Mouse (Mus musculus) lung, embryonic 14.5 days (tissue): ENCODE results near the gene Sort1. TPM values are rescaled to one million over a fixed set of nuclear protein-coding genes. Genes with fewer than 3 reads are reported as not detected.

Source experiments
- ATAC-seq: fragments of 200-750 bp; cut with Nextera tagmentation; 2 replicates; pipeline ENCODE4 v1.8.0; 2017; ENCODE audit warnings: mild to moderate bottlenecking, moderate TSS enrichment, moderate library complexity; ENCODE audit not compliant: insufficient read depth
- DNase-seq: peaks from one replicate; pipeline ENCODE4 v3.0.0-alpha.2; 2015
- H3K27ac ChIP-seq: fragments of 300-500 bp; sonication (generic); 2 replicates; pipeline ENCODE4 v1.5.1; 2014; ENCODE audit warnings: low read depth, mild to moderate bottlenecking, moderate library complexity
- H3K27me3 ChIP-seq: fragments of 300-500 bp; sonication (generic); 2 replicates; pipeline ENCODE4 v1.6.1; 2014; ENCODE audit warnings: low read length, control low read depth; ENCODE audit not compliant: insufficient read depth
- H3K36me3 ChIP-seq: fragments of 300-500 bp; sonication (generic); 2 replicates; pipeline ENCODE4 v1.6.1; 2014; ENCODE audit warnings: control low read depth; ENCODE audit not compliant: insufficient read depth
- H3K4me1 ChIP-seq: fragments of 300-500 bp; sonication (generic); 2 replicates; pipeline ENCODE4 v1.6.1; 2014; ENCODE audit warnings: antibody characterized with exemption, control low read depth; ENCODE audit not compliant: insufficient read depth
- H3K4me2 ChIP-seq: fragments of 300-500 bp; sonication (generic); 2 replicates; pipeline ENCODE4 v1.6.1; 2014; ENCODE audit warnings: mild to moderate bottlenecking
- H3K4me3 ChIP-seq: fragments of 300-500 bp; sonication (generic); 2 replicates; pipeline ENCODE4 v1.5.1; 2014; ENCODE audit warnings: low read depth, low read length
- H3K9ac ChIP-seq: fragments of 300-500 bp; sonication (generic); 2 replicates; pipeline ENCODE4 v1.6.1; 2014
- H3K9me3 ChIP-seq: fragments of 300-500 bp; sonication (generic); 2 replicates; pipeline ENCODE4 v1.6.1; 2016; ENCODE audit warnings: low read depth, low read length, control low read depth
- CTCF ChIP-seq: IDR thresholded peaks from 2 replicates; pipeline ENCODE4 v1.5.1; 2016; ENCODE audit warnings: antibody characterized with exemption, low read depth
- WGBS: fragments of 180-500 bp; shearing (Covaris S2); extraction: QIAGEN DNeasy Blood & Tissue Kit; methylation state at CpG from one replicate; pipeline ENCODE4 v1.1.7; 2014; 5-methylcytosine and 5-hydroxymethylcytosine counted together
- polyA plus RNA-seq: library from polyadenylated mRNA; unstranded; fragments of >200 nt; fragmentation: Nextera tagmentation; extraction: Ambion mirVana; gene quantifications from 2 replicates; pipeline ENCODE4 v1.2.1, GENCODE M21; 2014

Sort1 gene
- polyA plus RNA-seq, 1 experiment from 2014 or later: 32.7 TPM

DNA sequence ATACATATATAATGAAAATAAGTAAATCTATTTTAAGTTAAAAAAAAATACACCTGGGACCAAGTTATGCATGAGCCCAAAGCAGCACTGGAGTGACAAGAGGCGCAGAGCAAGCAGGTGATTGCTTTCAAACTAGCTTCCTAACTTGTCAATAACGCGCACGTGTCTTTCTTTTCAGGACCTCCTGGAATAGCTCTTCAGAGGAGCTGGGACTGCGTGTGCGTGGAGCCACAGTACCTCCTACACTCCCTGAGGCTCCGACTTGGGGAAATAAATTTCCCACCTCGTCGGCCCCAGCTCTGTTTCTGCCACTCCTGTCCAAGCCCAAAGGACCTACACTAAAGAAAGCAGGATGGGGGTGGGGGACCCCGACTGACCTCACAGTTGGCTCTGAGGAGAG lies 73.2 kb downstream of the Sort1 start:
- ATAC-seq (no peak), DNase-seq (no peak)
- H3K4me2 ChIP-seq: no peak overlapping the region
- no peaks in the 10 kb centered on the region for H3K4me1 ChIP-seq
- H3K27me3 ChIP-seq: no peaks in the 10 kb centered on the region
- TF ChIP-seq CTCF: no peak
- H3K4me3 ChIP-seq: no peak overlapping the region
- 87% methylated on average over 10 of the region's 10 CpGs for WGBS
- no peaks in the 10 kb centered on the region for H3K9me3 ChIP-seq
- H3K27ac ChIP-seq: no peak overlapping the region
- no peak overlapping the region for H3K9ac ChIP-seq
- peaks cover 48% of the 10 kb centered on the region for H3K36me3 ChIP-seq

GRCm38 (mm10) chr3:108358445-108358844 lies 74.6 kb downstream of the Sort1 start:
- no peaks in the 10 kb centered on the region for H3K27me3 ChIP-seq
- no peak overlapping the region for H3K27ac ChIP-seq
- no peak overlapping the region for H3K4me2 ChIP-seq
- 62% methylated on average over 6 of the region's 6 CpGs for WGBS
- ATAC-seq: no peak
- H3K9me3 ChIP-seq: no peaks in the 10 kb centered on the region
- TF ChIP-seq CTCF: no peak
- H3K4me3 ChIP-seq: no peak overlapping the region
- no peaks in the 10 kb centered on the region for H3K4me1 ChIP-seq
- H3K9ac ChIP-seq: no peak overlapping the region
- H3K36me3 ChIP-seq: peaks cover 42% of the 10 kb centered on the region
- DNase-seq: no peak

DNA sequence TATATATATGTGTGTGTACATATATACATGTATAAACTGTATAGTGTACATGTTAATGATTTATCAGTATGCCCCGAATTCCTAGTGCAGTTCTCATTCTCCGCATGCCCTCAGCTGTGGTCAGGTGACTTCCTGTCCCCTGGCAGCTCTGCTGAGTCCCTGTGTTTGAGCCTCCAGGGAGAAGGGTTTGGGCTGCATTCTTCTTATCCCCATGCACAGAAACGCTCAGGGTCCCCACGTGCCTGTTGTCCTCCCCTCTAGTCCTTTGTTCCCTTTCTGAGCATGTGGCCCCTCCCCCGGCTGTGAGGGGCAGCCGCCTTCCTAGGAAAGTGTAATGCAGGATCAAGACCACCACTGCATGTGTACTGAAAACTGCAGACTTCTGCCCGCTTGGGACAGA lies 77.0 kb downstream of the Sort1 start:
- DNase-seq (peak; percentile 45), ATAC-seq (0 out of 2 replicates have a peak, but pooled peaks have one; percentile 25)
- Histone ChIP-seq H3K9me3 (no peaks in the 10 kb centered on the region), H3K36me3 (peaks cover 21% of the 10 kb centered on the region), H3K9ac (peak overlapping the region; percentile 13; the same call in 1 of the 2 replicates), H3K4me2 (no peak overlapping the region), H3K27me3 (no peaks in the 10 kb centered on the region), H3K27ac (peak overlapping the region; percentile 66; the same call in 1 of the 2 replicates), H3K4me1 (0 out of 2 replicates have a peak, but pooled peaks cover 3% of the 10 kb centered on the region), H3K4me3 (no peak overlapping the region)
- no peak for TF ChIP-seq CTCF
- WGBS: 11% methylated on average over 7 of the region's 7 CpGs

DNA sequence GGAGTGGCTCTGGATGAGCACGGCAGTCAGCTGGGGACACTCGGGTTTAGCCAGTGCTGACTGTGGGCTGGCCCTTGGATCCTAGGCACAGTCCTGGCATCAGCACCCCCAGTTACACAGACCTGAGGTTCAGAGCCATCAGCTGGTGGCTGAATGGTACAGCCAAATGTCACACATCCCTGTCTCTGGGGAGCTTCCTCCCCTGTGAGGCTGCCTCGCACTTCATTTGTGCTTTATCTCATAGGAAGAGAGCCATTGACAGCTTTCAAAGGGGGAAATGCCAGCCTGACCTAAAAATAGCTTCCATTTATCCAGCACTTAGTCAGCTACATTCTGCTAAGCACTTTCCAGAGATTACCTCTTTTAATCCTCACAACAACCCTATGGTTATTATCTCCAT lies 79.7 kb downstream of the Sort1 start:
- ATAC-seq: no peak
- TF ChIP-seq CTCF: no peak
- DNase-seq: no peak
- 0 out of 2 replicates have a peak, but pooled peaks cover 2% of the 10 kb centered on the region for H3K36me3 ChIP-seq
- H3K4me1 ChIP-seq: 0 out of 2 replicates have a peak, but pooled peaks cover 3% of the 10 kb centered on the region
- H3K9me3 ChIP-seq: no peaks in the 10 kb centered on the region
- H3K27ac ChIP-seq: no peak overlapping the region
- no peak overlapping the region for H3K4me2 ChIP-seq
- H3K4me3 ChIP-seq: no peak overlapping the region
- whole genome bisulfite sequencing: 50% methylated on average over 3 of the region's 3 CpGs
- H3K9ac ChIP-seq: no peak overlapping the region
- H3K27me3 ChIP-seq: no peaks in the 10 kb centered on the region

- Histone ChIP-seq H3K9me3 (no peaks in the 10 kb centered on the region), H3K4me1 (0 out of 2 replicates have a peak, but pooled peaks cover 3% of the 10 kb centered on the region), H3K27me3 (no peaks in the 10 kb centered on the region), H3K4me2 (no peak within 1 kb of the TSS), H3K4me3 (no peak within 1 kb of the TSS), H3K36me3 (no peaks in the 10 kb centered on the region), H3K27ac (peak within 1 kb of the TSS; percentile 8; the same call in 1 of the 2 replicates), H3K9ac (no peak within 1 kb of the TSS)
- TF ChIP-seq CTCF: no peak
- DNase-seq (no peak), ATAC-seq (no peak; the same call in 1 of the 2 replicates)
- 54% methylated on average over 9 of the region's 9 CpGs for WGBS
Observed at GRCm38 (mm10) chr3:108364270-108364995, 80.6 kb downstream of the Sort1 start, which contains the start of gene Mybphl. Gene Mybphl (plus strand): TSS chr3:108364911.

- no peaks in the 10 kb centered on the region for H3K27me3 ChIP-seq
- 50% methylated on average over 9 of the region's 9 CpGs for WGBS
- no peaks in the 10 kb centered on the region for H3K36me3 ChIP-seq
- DNase-seq: no peak
- no peak for TF ChIP-seq CTCF
- no peak for ATAC-seq
- H3K27ac ChIP-seq: no peak overlapping the region
- H3K9ac ChIP-seq: no peak overlapping the region
- H3K4me2 ChIP-seq: peak overlapping the region; percentile 16; the same call in 1 of the 2 replicates
- H3K9me3 ChIP-seq: no peaks in the 10 kb centered on the region
- no peak overlapping the region for H3K4me3 ChIP-seq
- H3K4me1 ChIP-seq: peaks cover 6% of the 10 kb centered on the region
Observed at GRCm38 (mm10) chr3:108367173-108367572, 83.3 kb downstream of the Sort1 start.

DNA sequence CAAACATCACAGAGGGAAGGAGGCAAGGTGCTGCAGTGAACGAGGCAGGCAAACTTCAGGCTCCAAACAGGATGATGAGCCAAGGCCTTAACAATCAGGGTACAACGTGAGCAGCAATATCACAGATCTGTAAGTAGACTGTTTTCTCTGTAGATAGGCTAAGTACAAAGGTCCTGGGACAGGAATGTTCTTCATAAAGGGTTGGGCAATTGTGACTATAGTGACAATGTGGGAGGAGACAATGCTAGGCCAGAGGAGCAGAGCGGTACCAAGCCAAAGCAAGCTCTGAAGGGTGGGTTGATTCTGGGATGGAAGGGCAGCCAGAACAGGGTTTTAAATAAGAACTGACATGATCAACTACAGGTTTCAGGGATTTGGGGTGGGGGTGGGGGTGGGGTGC lies 83.9 kb downstream of the Sort1 start:
- H3K27ac ChIP-seq: no peak overlapping the region
- ATAC-seq (no peak), DNase-seq (no peak)
- no peak for TF ChIP-seq CTCF
- no peak overlapping the region for H3K9ac ChIP-seq
- 66% methylated on average over 3 of the region's 3 CpGs for WGBS
- no peak overlapping the region for H3K4me3 ChIP-seq
- peaks cover 9% of the 10 kb centered on the region for H3K4me1 ChIP-seq
- H3K9me3 ChIP-seq: no peaks in the 10 kb centered on the region
- no peak overlapping the region for H3K4me2 ChIP-seq
- H3K36me3 ChIP-seq: no peaks in the 10 kb centered on the region
- H3K27me3 ChIP-seq: no peaks in the 10 kb centered on the region
